Mouse (Mus musculus) mouse trophoblast stem cell (cell line): ENCODE data around the gene Gm21973.

ENCODE experiments used
- in situ Hi-C, 2 experiments: fragments of 300-500 bp; cut with MseI, MboI; formaldehyde crosslinking; loops; 2 replicates in 1 of 2; 3 replicates in 1 of 2; pipeline ENCODE4 v1.15.1; 2025

Gm21973 gene

GRCm38 (mm10) chr15:10399795-10400194, 74.6 kb downstream of the Gm21973 start:
- in situ Hi-C loops: no loop called here

GRCm38 (mm10) chr15:10400415-10400814, 75.2 kb downstream of the Gm21973 start:
- in situ Hi-C loops: no loop called here

GRCm38 (mm10) chr15:10409842-10410241, 84.7 kb downstream of the Gm21973 start:
- in situ Hi-C loops: no loop called here

- in situ Hi-C loops: no loop called here
Measured at GRCm38 (mm10) chr15:10410881-10411280, 85.7 kb downstream of the Gm21973 start.

- in situ Hi-C loops: no loop called here
Measured at GRCm38 (mm10) chr15:10413656-10414055, 88.5 kb downstream of the Gm21973 start.

- in situ Hi-C loops: no loop called here
Measured at GRCm38 (mm10) chr15:10421138-10421784, 96.1 kb downstream of the Gm21973 start.

- in situ Hi-C loops: no loop called here
Measured at GRCm38 (mm10) chr15:10421785-10422144, 96.6 kb downstream of the Gm21973 start.
